Mouse (Mus musculus) gastrocnemius, adult 8-10 months (tissue): ENCODE data around the gene Sh3glb1. TPM values are rescaled to one million over a fixed set of nuclear protein-coding genes. Genes with fewer than 3 reads are reported as not detected.
A peak's percentile ranks its signal among the peaks of the same experiment; 100 is the strongest.

ENCODE experiments used
- DNase-seq, 2 experiments: peaks; one replicate each; pipeline ENCODE4 v3.0.0; 2022; ENCODE audit warnings: low spot score in 2 of 2
- total RNA-seq, 4 experiments: library from RNA; stranded (reverse); gene quantifications; 2 replicates each; pipeline ENCODE4 v1.2.4; 2022

The Sh3glb1 gene
- total RNA-seq, 4 experiments from 2014 or later, result 304 to 397 (median 329) TPM

- DNase-seq, result no peak
Observed at GRCm38 (mm10) chr3:144669944-144670874, 49.9 kb downstream of the Sh3glb1 start.

DNA sequence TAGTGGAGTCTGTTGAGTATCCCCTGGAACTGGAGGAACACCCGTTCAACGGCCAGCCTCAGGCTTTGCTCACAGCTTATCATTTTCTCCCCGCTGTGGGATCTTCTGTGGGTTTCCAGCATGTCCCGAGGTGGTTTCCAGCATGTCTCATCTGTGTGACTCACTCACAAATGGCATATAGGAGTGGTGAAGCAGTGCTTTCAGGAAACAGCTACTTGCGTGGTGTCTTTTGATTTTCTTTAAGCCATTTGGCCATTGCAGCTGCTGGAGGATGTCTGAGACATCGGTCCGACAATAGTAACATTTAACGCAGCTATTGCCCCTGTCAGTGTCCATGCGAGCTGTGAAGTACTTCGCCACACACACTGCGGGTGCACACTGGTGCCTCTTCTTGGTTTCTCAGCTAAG lies 50.7 kb downstream of the Sh3glb1 start:
- DNase-seq, result no peak

GRCm38 (mm10) chr3:144668949-144669348 lies 51.2 kb downstream of the Sh3glb1 start:
- no peak for DNase-seq

DNA sequence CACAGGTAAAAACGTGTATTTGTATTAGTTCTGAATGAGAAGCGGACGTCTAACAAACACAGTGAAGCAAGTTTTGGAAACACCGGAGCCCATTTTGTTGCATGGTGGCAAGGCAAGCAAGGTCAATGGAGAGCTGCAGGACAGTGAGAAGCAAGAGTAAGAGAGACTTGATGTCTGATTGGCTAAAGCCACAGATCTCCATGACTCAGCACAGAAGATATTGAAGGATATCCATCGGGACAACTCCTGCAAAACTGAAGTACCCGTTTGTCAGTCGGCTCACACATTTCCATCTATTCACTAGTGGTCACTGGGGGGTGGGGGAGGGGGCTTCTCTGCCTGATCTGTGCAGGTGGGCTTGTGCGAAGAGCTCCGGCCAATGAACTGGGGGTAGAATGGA lies 52.1 kb downstream of the Sh3glb1 start:
- DNase-seq, result no peak

- DNase-seq, result peak; percentile 48 to 70
Observed at GRCm38 (mm10) chr3:144664363-144665299, 55.5 kb downstream of the Sh3glb1 start.

DNA sequence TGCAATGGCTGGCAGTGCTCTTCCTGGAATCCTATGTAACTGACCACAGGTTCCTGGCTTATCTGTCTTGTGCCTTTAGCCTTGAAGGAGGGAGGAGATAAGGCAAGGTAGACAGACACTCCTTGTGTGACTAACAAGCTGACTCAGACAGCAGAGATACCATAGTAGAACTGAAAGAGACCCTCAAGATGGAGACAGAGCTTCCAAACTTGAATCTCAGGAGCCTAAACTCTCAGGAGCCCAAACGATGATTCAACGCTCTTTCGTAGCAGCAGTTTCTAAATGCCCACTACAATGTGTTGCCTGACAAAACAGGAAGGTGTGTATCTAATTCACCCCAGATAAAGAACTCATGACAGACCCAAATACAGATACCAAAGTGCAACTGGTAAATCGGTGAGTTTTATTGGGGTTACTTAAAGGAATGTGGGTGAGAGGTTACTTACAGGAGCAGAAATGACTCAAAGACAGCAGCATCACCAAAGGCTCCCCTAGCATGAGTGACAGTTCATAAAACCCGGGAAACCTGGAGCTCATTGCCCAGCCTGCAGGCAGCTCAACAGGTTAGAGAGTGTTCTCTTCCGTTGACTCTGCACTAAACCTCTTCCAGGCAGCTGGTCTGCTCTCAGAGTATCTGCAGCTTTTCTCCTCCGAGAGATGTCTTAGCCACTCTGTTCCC lies 56.6 kb downstream of the Sh3glb1 start:
- no peak for DNase-seq

- DNase-seq, result no peak
Observed at GRCm38 (mm10) chr3:144662215-144662852, 57.8 kb downstream of the Sh3glb1 start.

GRCm38 (mm10) chr3:144661439-144661838 lies 58.7 kb downstream of the Sh3glb1 start:
- no peak for DNase-seq

GRCm38 (mm10) chr3:144644202-144644601 lies 75.9 kb downstream of the Sh3glb1 start:
- DNase-seq, result no peak

- peak; percentile 70 to 83 for DNase-seq
Observed at GRCm38 (mm10) chr3:144643301-144643871, 76.7 kb downstream of the Sh3glb1 start.

DNA sequence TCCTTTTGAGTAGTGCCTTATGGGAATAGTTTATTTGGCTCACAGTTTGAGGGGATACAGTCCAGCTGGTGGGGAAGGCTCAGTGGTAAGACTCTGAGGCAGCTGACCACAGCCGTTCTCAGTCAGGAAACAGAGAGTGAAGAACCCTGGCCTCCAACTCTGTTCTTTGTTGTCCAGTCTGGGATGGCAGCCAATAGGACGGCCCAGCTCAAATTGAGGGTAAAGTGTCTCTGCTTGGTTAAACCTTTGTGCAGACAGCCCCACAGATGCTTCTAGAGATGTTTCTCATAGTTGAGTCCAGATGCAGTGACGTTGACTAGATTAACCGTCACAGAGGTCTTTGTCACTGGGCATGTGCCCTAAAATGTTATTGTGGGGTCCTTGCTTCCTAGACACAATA lies 78.0 kb downstream of the Sh3glb1 start:
- no peak for DNase-seq

- no peak for DNase-seq
Observed at GRCm38 (mm10) chr3:144640033-144640432, 80.1 kb downstream of the Sh3glb1 start.

GRCm38 (mm10) chr3:144639387-144639786 lies 80.7 kb downstream of the Sh3glb1 start:
- DNase-seq, result no peak

DNA sequence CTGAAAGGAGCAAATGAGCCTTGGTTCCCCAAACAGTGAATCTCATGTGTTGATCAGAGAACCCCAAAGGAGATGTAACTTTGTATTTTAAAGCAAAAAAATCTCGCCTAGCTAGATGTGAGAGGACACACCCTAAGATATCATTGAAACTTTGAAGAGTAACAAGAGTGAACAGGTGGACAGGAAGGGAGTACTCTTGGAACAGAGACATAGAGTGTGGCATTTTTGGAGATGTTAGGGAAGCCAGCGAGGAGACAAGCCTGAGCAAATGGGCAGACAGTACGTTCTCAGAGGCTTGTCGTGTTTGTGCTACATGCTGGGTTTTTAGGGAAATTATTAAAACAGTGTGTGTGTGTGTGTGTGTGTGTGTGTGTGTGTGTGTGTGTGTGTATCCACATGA lies 82.0 kb downstream of the Sh3glb1 start:
- no peak for DNase-seq

- DNase-seq, result no peak
Observed at GRCm38 (mm10) chr3:144635236-144635635, 84.9 kb downstream of the Sh3glb1 start.

Other genes with a start within 250 kb of the Sh3glb1 start
- gene Hs2st1, start 150.2 kb downstream of the Sh3glb1 start, total RNA-seq, result 10 to 100 TPM; 10.1 to 12.8 (median 11.7) TPM
- 100 to 1,000 TPM; 107 to 127 (median 111) TPM for gene Selenof, start 150.0 kb downstream of the Sh3glb1 start, total RNA-seq
- under 1 TPM in 3 of 4 experiments, not detected in 1; 0.07 to 0.27 (median 0.07) TPM for gene Clca3a1, start 40.6 kb upstream of the Sh3glb1 start, total RNA-seq
- gene Clca3a2, start 99.2 kb upstream of the Sh3glb1 start, total RNA-seq, result not detected
- not detected for gene Clca3b, start 129.0 kb upstream of the Sh3glb1 start, total RNA-seq
- not detected for gene Clca4b, start 212.2 kb upstream of the Sh3glb1 start, total RNA-seq